Mouse (Mus musculus) limb, embryonic 12.5 days (tissue): ENCODE measurements around the gene Mtif3. TPM values are rescaled to one million over a fixed set of nuclear protein-coding genes. Genes with fewer than 3 reads are reported as not detected.
"Not testable (repeated sequence)": the region's sequence is repeated elsewhere in the genome, so short reads cannot be mapped to it uniquely, and the experiment has no call there.

ENCODE experiments used
- ATAC-seq: fragments of 200-750 bp; cut with Nextera tagmentation; 2 replicates; pipeline ENCODE4 v1.8.0; 2017; ENCODE audit warnings: low read depth, moderate TSS enrichment; ENCODE audit not compliant: insufficient number of reproducible peaks, insufficient read depth, low FRiP score, low TSS enrichment
- H3K27ac ChIP-seq: fragments of 300-500 bp; sonication (generic); 2 replicates; pipeline ENCODE4 v1.5.1; 2016; ENCODE audit warnings: mild to moderate bottlenecking, moderate library complexity
- H3K27me3 ChIP-seq: fragments of 300-500 bp; sonication (generic); 2 replicates; pipeline ENCODE4 v1.6.1; 2016; ENCODE audit warnings: mild to moderate bottlenecking, moderate library complexity
- H3K36me3 ChIP-seq: fragments of 300-500 bp; sonication (generic); 2 replicates; pipeline ENCODE4 v1.6.1; 2016; ENCODE audit warnings: mild to moderate bottlenecking, moderate library complexity
- H3K4me1 ChIP-seq: fragments of 300-500 bp; sonication (generic); replicated peaks from 2 replicates; pipeline ENCODE4 v1.6.1; 2016
- H3K4me2 ChIP-seq: fragments of 300-500 bp; sonication (generic); 2 replicates; pipeline ENCODE4 v1.6.1; 2016; ENCODE audit warnings: mild to moderate bottlenecking, moderate library complexity
- H3K4me3 ChIP-seq: fragments of 300-500 bp; sonication (generic); replicated peaks from 2 replicates; pipeline ENCODE4 v1.5.1; 2016; ENCODE audit warnings: mild to moderate bottlenecking
- H3K9ac ChIP-seq: fragments of 300-500 bp; sonication (generic); replicated peaks from 2 replicates; pipeline ENCODE4 v1.6.1; 2016; ENCODE audit warnings: mild to moderate bottlenecking, moderate library complexity
- H3K9me3 ChIP-seq: fragments of 300-500 bp; sonication (generic); 2 replicates; pipeline ENCODE4 v1.6.1; 2016; ENCODE audit warnings: mild to moderate bottlenecking, moderate library complexity
- WGBS: fragments of 180-500 bp; shearing (Covaris S2); methylation state at CpG from one replicate; pipeline ENCODE4 v1.1.7; 2016; 5-methylcytosine and 5-hydroxymethylcytosine counted together
- polyA plus RNA-seq: library from polyadenylated mRNA; unstranded; fragments of >200 nt; fragmentation: Nextera tagmentation; extraction: Ambion mirVana; gene quantifications from 2 replicates; pipeline ENCODE4 v1.2.1, GENCODE M21; 2016

Mtif3 gene
- polyA plus RNA-seq, 1 experiment from 2014 or later: 20.4 TPM

- H3K4me3 ChIP-seq: no peak overlapping the region
- H3K27ac ChIP-seq: no peak overlapping the region
- H3K9ac ChIP-seq: no peak overlapping the region
- no peaks in the 10 kb centered on the region for H3K36me3 ChIP-seq
- no peak overlapping the region for H3K4me2 ChIP-seq
- H3K27me3 ChIP-seq: peaks cover 5% of the 10 kb centered on the region
- H3K4me1 ChIP-seq: no peaks in the 10 kb centered on the region
- 87% methylated on average over 12 of the region's 12 CpGs for WGBS
- ATAC-seq: no peak
- H3K9me3 ChIP-seq: no peaks in the 10 kb centered on the region
Measured at GRCm38 (mm10) chr5:146933466-146933865, 30.1 kb downstream of the Mtif3 start.

- WGBS: 78% methylated on average over 16 of the region's 16 CpGs
- ATAC-seq: no peak
- Histone ChIP-seq H3K4me3 (no peak overlapping the region), H3K36me3 (no peaks in the 10 kb centered on the region), H3K9ac (no peak overlapping the region), H3K27ac (no peak overlapping the region), H3K4me2 (no peak overlapping the region), H3K27me3 (peaks cover 5% of the 10 kb centered on the region), H3K4me1 (no peaks in the 10 kb centered on the region), H3K9me3 (no peaks in the 10 kb centered on the region)
Measured at GRCm38 (mm10) chr5:146931904-146932553, 31.6 kb downstream of the Mtif3 start.

GRCm38 (mm10) chr5:146931422-146931821 is 32.2 kb downstream of the Mtif3 start:
- Histone ChIP-seq H3K9me3 (no peaks in the 10 kb centered on the region), H3K36me3 (no peaks in the 10 kb centered on the region), H3K27me3 (peaks cover 5% of the 10 kb centered on the region), H3K4me2 (no peak overlapping the region), H3K27ac (no peak overlapping the region), H3K4me1 (no peaks in the 10 kb centered on the region), H3K9ac (no peak overlapping the region), H3K4me3 (no peak overlapping the region)
- no peak for ATAC-seq
- 95% methylated on average over 7 of the region's 7 CpGs for WGBS

GRCm38 (mm10) chr5:146926673-146927072 is 36.9 kb downstream of the Mtif3 start:
- H3K9me3 ChIP-seq: peaks cover 7% of the 10 kb centered on the region; the same call in 1 of the 2 replicates
- H3K9ac ChIP-seq: no peak overlapping the region
- H3K27me3 ChIP-seq: peaks cover 5% of the 10 kb centered on the region; the same call in 1 of the 2 replicates
- no peak overlapping the region for H3K4me3 ChIP-seq
- no peak overlapping the region for H3K27ac ChIP-seq
- H3K4me2 ChIP-seq: no peak overlapping the region
- no peaks in the 10 kb centered on the region for H3K4me1 ChIP-seq
- H3K36me3 ChIP-seq: no peaks in the 10 kb centered on the region
- WGBS: 84% methylated on average over 5 of the region's 5 CpGs
- ATAC-seq: no peak

- peaks cover 7% of the 10 kb centered on the region; the same call in 1 of the 2 replicates for H3K9me3 ChIP-seq
- H3K4me3 ChIP-seq: no peak overlapping the region
- no peak overlapping the region for H3K27ac ChIP-seq
- H3K27me3 ChIP-seq: peaks cover 13% of the 10 kb centered on the region
- H3K4me2 ChIP-seq: no peak overlapping the region
- no peak for ATAC-seq
- H3K9ac ChIP-seq: no peak overlapping the region
- WGBS: 67% methylated on average over 5 of the region's 5 CpGs
- peaks cover 19% of the 10 kb centered on the region for H3K4me1 ChIP-seq
- H3K36me3 ChIP-seq: no peaks in the 10 kb centered on the region
Measured at GRCm38 (mm10) chr5:146923547-146923946, 40.1 kb downstream of the Mtif3 start.

GRCm38 (mm10) chr5:146921224-146921623 is 42.4 kb downstream of the Mtif3 start:
- no peak for ATAC-seq
- H3K27me3 ChIP-seq: peaks cover 13% of the 10 kb centered on the region
- H3K4me3 ChIP-seq: no peak overlapping the region
- no peaks in the 10 kb centered on the region for H3K36me3 ChIP-seq
- 0 out of 2 replicates have a peak overlapping the region, but pooled peaks have one; percentile 69 for H3K4me2 ChIP-seq
- H3K9me3 ChIP-seq: peaks cover 7% of the 10 kb centered on the region; the same call in 1 of the 2 replicates
- WGBS: 36% methylated on average over 8 of the region's 8 CpGs
- H3K27ac ChIP-seq: no peak overlapping the region
- peaks cover 19% of the 10 kb centered on the region for H3K4me1 ChIP-seq
- H3K9ac ChIP-seq: no peak overlapping the region

GRCm38 (mm10) chr5:146920314-146921161 is 43.1 kb downstream of the Mtif3 start:
- peak overlapping the region; percentile 48 for H3K9ac ChIP-seq
- peak overlapping the region; percentile 37 for H3K4me3 ChIP-seq
- H3K36me3 ChIP-seq: no peaks in the 10 kb centered on the region
- peaks cover 5% of the 10 kb centered on the region; the same call in 1 of the 2 replicates for H3K9me3 ChIP-seq
- 0 out of 2 replicates have a peak overlapping the region, but pooled peaks have one; percentile 50 for H3K27ac ChIP-seq
- WGBS: 2% methylated on average over 22 of the region's 27 CpGs
- H3K4me2 ChIP-seq: peak overlapping the region; percentile 69
- H3K4me1 ChIP-seq: peaks cover 19% of the 10 kb centered on the region
- H3K27me3 ChIP-seq: peaks cover 13% of the 10 kb centered on the region
- ATAC-seq: peak; percentile 83

- peaks cover 13% of the 10 kb centered on the region for H3K27me3 ChIP-seq
- H3K4me2 ChIP-seq: peak overlapping the region; percentile 69
- 2% methylated on average over 6 of the region's 6 CpGs for WGBS
- H3K36me3 ChIP-seq: no peaks in the 10 kb centered on the region
- 0 out of 2 replicates have a peak overlapping the region, but pooled peaks have one; percentile 50 for H3K27ac ChIP-seq
- ATAC-seq: peak; percentile 59
- peaks cover 19% of the 10 kb centered on the region for H3K4me1 ChIP-seq
- peak overlapping the region; percentile 48; the same call in 1 of the 2 replicates for H3K9ac ChIP-seq
- no peaks in the 10 kb centered on the region for H3K9me3 ChIP-seq
- H3K4me3 ChIP-seq: peak overlapping the region; percentile 37
Measured at GRCm38 (mm10) chr5:146919874-146920273, 43.7 kb downstream of the Mtif3 start.

GRCm38 (mm10) chr5:146917357-146917756 is 46.2 kb downstream of the Mtif3 start:
- not testable (repeated sequence) for H3K4me2 ChIP-seq, H3K36me3 ChIP-seq, H3K9me3 ChIP-seq, H3K27ac ChIP-seq, H3K9ac ChIP-seq, ATAC-seq, H3K4me3 ChIP-seq
- 87% methylated on average over 6 of the region's 6 CpGs for WGBS
- Histone ChIP-seq H3K4me1 (peaks cover 24% of the 10 kb centered on the region), H3K27me3 (peaks cover 18% of the 10 kb centered on the region)

- Histone ChIP-seq H3K9me3 (no peaks in the 10 kb centered on the region), H3K4me1 (peaks cover 27% of the 10 kb centered on the region), H3K4me3 (no peak overlapping the region), H3K27me3 (peaks cover 22% of the 10 kb centered on the region), H3K9ac (no peak overlapping the region), H3K4me2 (no peak overlapping the region), H3K36me3 (no peaks in the 10 kb centered on the region), H3K27ac (no peak overlapping the region)
- WGBS: 25% methylated on average over 6 of the region's 6 CpGs
- no peak for ATAC-seq
Measured at GRCm38 (mm10) chr5:146916806-146917205, 46.8 kb downstream of the Mtif3 start.

GRCm38 (mm10) chr5:146916273-146916672 is 47.3 kb downstream of the Mtif3 start:
- peaks cover 19% of the 10 kb centered on the region for H3K27me3 ChIP-seq
- WGBS: 71% methylated on average over 8 of the region's 8 CpGs
- H3K36me3 ChIP-seq: no peaks in the 10 kb centered on the region
- no peak overlapping the region for H3K27ac ChIP-seq
- peaks cover 27% of the 10 kb centered on the region for H3K4me1 ChIP-seq
- no peak overlapping the region for H3K4me3 ChIP-seq
- H3K9me3 ChIP-seq: no peaks in the 10 kb centered on the region
- ATAC-seq: no peak
- H3K9ac ChIP-seq: no peak overlapping the region
- H3K4me2 ChIP-seq: no peak overlapping the region
